Mouse (Mus musculus) neural tube, embryonic 15.5 days (tissue): ENCODE data around the gene Ces1c. TPM values are rescaled to one million over a fixed set of nuclear protein-coding genes. Genes with fewer than 3 reads are reported as not detected.

Experiments used
- ATAC-seq: fragments of 200-750 bp; cut with Nextera tagmentation; 2 replicates; pipeline ENCODE4 v1.8.0; 2017; ENCODE audit warnings: mild to moderate bottlenecking, moderate TSS enrichment, moderate library complexity; ENCODE audit not compliant: low FRiP score
- H3K27ac ChIP-seq: fragments of 300-500 bp; sonication (generic); replicated peaks from 2 replicates; pipeline ENCODE4 v1.5.1; 2015; ENCODE audit warnings: mild to moderate bottlenecking, inconsistent platforms
- H3K27me3 ChIP-seq: fragments of 300-500 bp; sonication (generic); replicated peaks from 2 replicates; pipeline ENCODE4 v1.6.1; 2015; ENCODE audit warnings: inconsistent platforms
- H3K36me3 ChIP-seq: fragments of 300-500 bp; sonication (generic); 2 replicates; pipeline ENCODE4 v1.6.1; 2015; ENCODE audit warnings: inconsistent platforms
- H3K4me1 ChIP-seq: fragments of 300-500 bp; sonication (generic); 2 replicates; pipeline ENCODE4 v1.6.1; 2015; ENCODE audit warnings: inconsistent platforms
- H3K4me2 ChIP-seq: fragments of 300-500 bp; sonication (generic); 2 replicates; pipeline ENCODE4 v1.6.1; 2015; ENCODE audit warnings: inconsistent platforms, mild to moderate bottlenecking, moderate library complexity
- H3K4me3 ChIP-seq: fragments of 300-500 bp; sonication (generic); replicated peaks from 2 replicates; pipeline ENCODE4 v1.5.1; 2015; ENCODE audit warnings: mild to moderate bottlenecking, inconsistent platforms
- H3K9ac ChIP-seq: fragments of 300-500 bp; sonication (generic); replicated peaks from 2 replicates; pipeline ENCODE4 v1.6.1; 2015; ENCODE audit warnings: mild to moderate bottlenecking, inconsistent platforms
- H3K9me3 ChIP-seq: fragments of 300-500 bp; sonication (generic); replicated peaks from 2 replicates; pipeline ENCODE4 v1.6.1; 2016; ENCODE audit warnings: inconsistent platforms
- WGBS: fragments of 180-500 bp; shearing (Covaris S2); methylation state at CpG from one replicate; pipeline ENCODE4 v1.1.7; 2015; ENCODE audit warnings: mixed read lengths; 5-methylcytosine and 5-hydroxymethylcytosine counted together
- polyA plus RNA-seq: library from polyadenylated mRNA; unstranded; fragments of >200 nt; fragmentation: Nextera tagmentation; extraction: Ambion mirVana; gene quantifications from 2 replicates; pipeline ENCODE4 v1.2.1, GENCODE M21; 2015

The Ces1c gene
- polyA plus RNA-seq, 1 experiment from 2014 or later = not detected

DNA sequence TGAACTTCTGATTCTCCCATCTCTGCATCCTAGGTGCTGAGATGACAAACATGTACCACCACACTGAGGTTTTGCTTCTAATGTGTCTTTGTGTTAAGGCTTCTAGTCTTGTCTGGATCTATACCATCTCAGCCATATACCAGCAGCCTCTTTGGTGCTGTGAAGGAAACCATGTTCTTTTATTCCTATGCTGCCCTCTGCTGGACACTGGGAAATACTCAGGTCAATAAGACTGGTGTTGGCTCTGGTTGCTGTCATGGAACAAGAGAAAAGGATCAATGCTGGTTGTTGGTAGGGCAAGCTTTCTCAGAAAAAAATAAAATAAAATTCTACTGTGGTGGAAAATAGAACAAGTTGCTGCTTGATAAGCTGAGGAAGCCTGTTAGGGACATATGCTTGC is 35.7 kb downstream of the Ces1c start:
- Histone ChIP-seq H3K9ac (no peak overlapping the region), H3K27ac (no peak overlapping the region), H3K27me3 (no peaks in the 10 kb centered on the region), H3K4me2 (no peak overlapping the region), H3K36me3 (no peaks in the 10 kb centered on the region), H3K9me3 (no peaks in the 10 kb centered on the region), H3K4me1 (no peaks in the 10 kb centered on the region), H3K4me3 (no peak overlapping the region)
- no peak for ATAC-seq

DNA sequence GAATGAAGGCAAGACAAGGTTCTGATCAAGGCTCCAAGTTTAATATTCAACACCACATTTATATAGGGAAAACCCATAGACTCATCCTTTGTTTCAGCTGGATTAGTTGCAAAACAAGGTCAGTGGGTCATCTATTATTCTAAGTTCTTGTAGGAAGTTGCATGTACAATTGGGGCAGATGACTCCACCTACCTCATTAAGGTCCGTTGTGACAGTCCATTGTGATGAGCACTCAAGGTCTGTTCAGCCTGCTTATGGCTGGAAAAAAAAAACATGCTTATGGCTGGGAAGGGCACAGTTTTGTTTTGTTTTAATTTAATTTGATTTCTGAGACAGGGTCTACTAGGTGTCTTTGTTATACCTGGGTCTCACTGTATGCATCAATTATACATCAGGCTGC is 39.8 kb downstream of the Ces1c start:
- Histone ChIP-seq H3K4me1 (peaks cover 4% of the 10 kb centered on the region; the same call in 1 of the 2 replicates), H3K4me2 (no peak overlapping the region), H3K27ac (no peak overlapping the region), H3K4me3 (no peak overlapping the region), H3K9me3 (no peaks in the 10 kb centered on the region), H3K27me3 (no peaks in the 10 kb centered on the region), H3K36me3 (no peaks in the 10 kb centered on the region), H3K9ac (no peak overlapping the region)
- no peak for ATAC-seq
- 45% methylated on average over 1 of the region's 1 CpGs for WGBS

DNA sequence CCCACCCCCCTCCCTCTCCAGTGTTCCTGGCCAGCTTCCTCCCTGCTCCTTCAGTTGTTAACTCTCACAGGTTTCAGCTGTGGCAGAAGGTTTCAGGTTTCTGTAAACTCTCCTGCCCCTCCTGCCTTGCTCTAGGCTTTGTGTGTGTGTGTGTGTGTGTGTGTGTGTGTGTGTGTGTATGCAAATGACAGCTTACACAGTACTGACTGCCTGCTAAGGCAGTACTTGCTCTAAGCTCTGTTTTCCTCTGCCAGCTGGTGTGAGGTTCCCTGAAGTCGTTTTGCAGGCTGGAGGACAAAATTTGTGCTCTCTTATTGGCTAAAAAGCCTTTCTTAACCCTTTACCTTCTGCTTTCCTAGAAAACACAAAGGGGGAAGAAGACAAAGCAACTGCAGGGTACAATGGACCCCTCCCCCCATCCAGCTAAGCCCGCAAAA is 42.4 kb downstream of the Ces1c start:
- 8% methylated on average over 2 of the region's 2 CpGs for WGBS
- no peak for ATAC-seq
- Histone ChIP-seq H3K27ac (no peak overlapping the region), H3K27me3 (no peaks in the 10 kb centered on the region), H3K9ac (no peak overlapping the region), H3K9me3 (no peaks in the 10 kb centered on the region), H3K4me3 (no peak overlapping the region), H3K4me1 (peaks cover 4% of the 10 kb centered on the region; the same call in 1 of the 2 replicates), H3K36me3 (no peaks in the 10 kb centered on the region), H3K4me2 (no peak overlapping the region)

DNA sequence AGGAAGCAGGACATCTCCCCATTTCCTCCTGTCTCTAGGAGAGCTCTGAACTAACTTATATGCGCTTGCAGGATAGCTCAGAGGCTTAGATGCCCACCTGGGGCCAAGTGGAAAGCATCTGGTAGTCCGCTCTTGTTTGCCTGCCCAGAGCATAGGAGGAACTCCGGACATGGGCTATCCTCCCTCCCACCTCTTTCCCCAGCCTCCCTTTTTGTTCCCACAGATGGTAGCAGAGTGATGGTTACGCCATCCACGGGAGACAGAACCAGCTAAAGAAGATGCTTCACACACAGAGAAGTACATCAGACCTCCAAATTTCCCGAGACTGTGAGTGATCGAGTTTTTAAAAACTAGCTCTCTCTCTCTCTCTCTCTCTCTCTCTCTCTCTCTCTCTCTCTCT is 42.9 kb downstream of the Ces1c start:
- H3K27ac ChIP-seq = no peak overlapping the region
- no peak overlapping the region for H3K9ac ChIP-seq
- no peaks in the 10 kb centered on the region for H3K9me3 ChIP-seq
- ATAC-seq = no peak
- no peaks in the 10 kb centered on the region for H3K27me3 ChIP-seq
- H3K4me3 ChIP-seq = no peak overlapping the region
- 46% methylated on average over 7 of the region's 7 CpGs for WGBS
- H3K4me2 ChIP-seq = peak overlapping the region; percentile 26; the same call in 1 of the 2 replicates
- H3K36me3 ChIP-seq = no peaks in the 10 kb centered on the region
- peaks cover 4% of the 10 kb centered on the region; the same call in 1 of the 2 replicates for H3K4me1 ChIP-seq

DNA sequence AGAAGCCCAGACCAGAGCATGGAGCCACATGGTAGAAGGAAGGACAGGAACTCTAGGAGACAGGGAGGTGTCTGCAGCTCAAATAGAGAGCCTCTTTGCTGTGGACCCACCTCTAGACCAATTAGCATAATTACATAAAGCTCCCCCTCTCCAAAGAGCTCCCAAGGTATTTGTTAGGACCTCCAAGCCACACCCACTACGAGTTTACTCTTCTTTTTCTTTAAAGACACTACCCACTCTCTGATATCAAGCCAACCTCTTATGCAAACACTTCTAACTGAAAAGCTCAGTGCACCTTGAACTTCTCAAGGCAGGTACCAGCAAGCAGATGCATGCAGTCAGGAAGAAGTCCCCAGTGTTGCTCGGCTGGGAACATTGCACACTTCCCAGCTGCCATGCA is 51.2 kb downstream of the Ces1c start, which contains the start of gene Ces1b:
Gene Ces1b, minus strand, starts transcription at position 131 of the 400 bp plus-strand sequence.
- H3K9ac ChIP-seq = no peak within 1 kb of the TSS
- no peak within 1 kb of the TSS for H3K27ac ChIP-seq
- H3K4me1 ChIP-seq = no peaks in the 10 kb centered on the region
- 86% methylated on average over 2 of the region's 2 CpGs for WGBS
- no peaks in the 10 kb centered on the region for H3K27me3 ChIP-seq
- no peaks in the 10 kb centered on the region for H3K9me3 ChIP-seq
- H3K36me3 ChIP-seq = no peaks in the 10 kb centered on the region
- no peak for ATAC-seq
- no peak within 1 kb of the TSS for H3K4me3 ChIP-seq
- no peak within 1 kb of the TSS for H3K4me2 ChIP-seq

DNA sequence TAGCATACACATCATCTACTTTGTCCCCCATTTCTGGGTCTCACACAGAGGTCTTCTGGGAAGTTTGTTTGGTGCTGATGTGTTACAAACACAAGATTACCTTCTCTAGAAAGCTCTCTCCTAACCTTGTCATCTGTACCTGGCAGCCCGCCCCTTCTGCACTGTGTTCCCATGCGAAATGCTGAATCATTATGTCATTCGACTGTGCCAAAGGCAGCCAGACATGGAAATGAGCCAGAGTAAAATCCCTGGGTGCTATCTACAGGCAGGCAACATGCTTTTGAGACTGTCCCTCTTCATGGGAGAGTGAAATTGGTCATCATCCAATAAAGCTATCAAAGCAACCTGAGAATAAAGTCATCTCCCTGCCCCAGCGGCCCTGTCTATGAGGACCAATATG is 55.8 kb downstream of the Ces1c start:
- Histone ChIP-seq H3K9ac (no peak overlapping the region), H3K9me3 (no peaks in the 10 kb centered on the region), H3K36me3 (no peaks in the 10 kb centered on the region), H3K27me3 (no peaks in the 10 kb centered on the region), H3K4me3 (no peak overlapping the region), H3K4me2 (no peak overlapping the region), H3K27ac (no peak overlapping the region), H3K4me1 (no peaks in the 10 kb centered on the region)
- no peak for ATAC-seq
- 92% methylated on average over 4 of the region's 4 CpGs for WGBS

DNA sequence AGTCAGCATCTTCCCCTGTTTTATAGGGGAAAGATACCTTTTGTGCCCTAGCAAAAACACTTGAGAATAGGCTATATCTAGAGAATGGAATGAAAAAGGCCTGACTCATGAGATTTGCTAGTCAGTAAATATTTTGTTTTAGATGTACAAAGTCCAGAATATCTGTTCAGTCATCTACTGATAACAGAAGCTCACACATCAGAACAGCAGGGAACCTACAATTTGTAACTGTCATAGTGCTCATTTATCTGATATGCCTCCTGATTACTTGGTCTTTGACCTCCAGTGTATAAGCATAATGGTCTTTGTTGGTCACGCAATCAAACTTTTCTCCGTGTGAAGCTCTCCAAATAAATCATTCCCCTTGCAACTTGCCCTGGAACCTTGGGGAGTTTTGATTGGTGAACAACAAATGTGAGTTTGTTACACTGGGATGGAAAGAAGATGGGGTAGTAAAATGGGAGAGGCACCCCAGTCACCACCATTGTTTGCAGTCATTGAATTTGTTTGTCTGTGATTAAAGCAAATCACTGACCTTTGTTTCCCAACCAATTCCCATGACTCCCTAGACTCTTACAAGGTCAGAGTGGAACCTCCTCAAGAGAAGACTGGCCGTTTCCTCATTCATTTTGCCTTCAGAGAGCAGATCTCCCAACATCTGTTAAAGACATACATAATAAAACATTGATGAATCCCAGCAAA is 67.5 kb downstream of the Ces1c start:
- Histone ChIP-seq H3K9me3 (no peaks in the 10 kb centered on the region), H3K27ac (no peak overlapping the region), H3K9ac (no peak overlapping the region), H3K4me2 (no peak overlapping the region), H3K4me1 (no peaks in the 10 kb centered on the region), H3K36me3 (no peaks in the 10 kb centered on the region), H3K4me3 (no peak overlapping the region), H3K27me3 (no peaks in the 10 kb centered on the region)
- 12% methylated on average over 3 of the region's 3 CpGs for WGBS
- ATAC-seq = no peak

DNA sequence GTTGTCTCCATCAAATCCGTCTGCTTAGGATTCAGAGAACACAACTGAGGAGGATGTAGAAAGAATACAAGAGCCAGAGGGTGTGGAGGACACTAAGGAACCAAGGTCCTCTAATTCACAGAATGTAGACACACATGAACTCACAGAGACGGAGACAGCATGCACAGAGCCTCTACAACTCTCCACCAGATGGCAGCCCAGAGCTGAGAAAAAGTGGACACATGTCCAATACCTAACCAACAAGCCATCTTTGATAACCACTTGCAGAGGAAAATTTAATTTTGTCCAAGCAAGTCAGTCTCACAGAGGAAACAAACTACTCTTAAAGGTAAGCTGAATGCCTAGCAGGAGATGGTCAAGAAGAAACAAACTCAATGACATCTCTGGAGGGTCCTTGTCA is 71.9 kb downstream of the Ces1c start:
- Histone ChIP-seq H3K4me1 (no peaks in the 10 kb centered on the region), H3K4me2 (no peak overlapping the region), H3K27ac (no peak overlapping the region), H3K9ac (no peak overlapping the region), H3K4me3 (no peak overlapping the region), H3K27me3 (no peaks in the 10 kb centered on the region), H3K36me3 (no peaks in the 10 kb centered on the region), H3K9me3 (no peaks in the 10 kb centered on the region)
- ATAC-seq = no peak
- 17% methylated on average over 2 of the region's 2 CpGs for WGBS

DNA sequence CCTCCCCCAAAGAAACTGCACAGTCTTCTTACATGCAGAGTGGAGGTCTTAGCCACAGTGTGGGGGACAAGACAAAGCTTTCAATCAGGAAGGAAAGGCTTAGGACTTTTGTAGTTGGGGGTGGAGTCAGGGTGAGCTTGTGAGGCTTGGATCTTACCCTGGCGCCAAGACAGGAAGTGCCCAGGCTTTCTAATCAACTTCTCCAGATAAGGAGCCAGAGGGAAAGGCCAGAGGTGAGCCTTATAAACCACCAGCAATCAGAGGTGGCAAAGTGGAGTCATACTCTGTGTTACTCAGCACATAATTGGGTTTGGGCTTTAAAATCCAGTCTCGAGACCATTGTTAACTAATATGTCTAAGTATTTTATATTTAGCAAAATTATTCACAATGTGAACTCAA is 75.8 kb downstream of the Ces1c start:
- Histone ChIP-seq H3K9ac (no peak overlapping the region), H3K4me2 (no peak overlapping the region), H3K4me3 (no peak overlapping the region), H3K27ac (no peak overlapping the region), H3K36me3 (no peaks in the 10 kb centered on the region), H3K4me1 (no peaks in the 10 kb centered on the region), H3K27me3 (no peaks in the 10 kb centered on the region), H3K9me3 (no peaks in the 10 kb centered on the region)
- WGBS = 74% methylated on average over 2 of the region's 2 CpGs
- no peak for ATAC-seq

Other genes with a start within 250 kb of the Ces1c start
- 0.46 and 0.60 TPM in 2 replicates for gene Capns2, start 229.9 kb downstream of the Ces1c start, polyA plus RNA-seq
- gene Slc6a2, start 171.2 kb downstream of the Ces1c start, polyA plus RNA-seq = 0.09 TPM in 1 of 2 replicates, not detected in the other
- 0.09 and 0.14 TPM in 2 replicates for gene Ces1a, start 83.1 kb downstream of the Ces1c start, polyA plus RNA-seq
- 0.18 TPM in 1 of 2 replicates, not detected in the other for gene Ces1b, start 51.3 kb downstream of the Ces1c start, polyA plus RNA-seq
- gene Ces1d, start 66.6 kb upstream of the Ces1c start, polyA plus RNA-seq = 0.22 and 0.92 TPM in 2 replicates
- not detected in 2 replicates for gene Ces1e, start 98.3 kb upstream of the Ces1c start, polyA plus RNA-seq
- gene Ces1f, start 148.5 kb upstream of the Ces1c start, polyA plus RNA-seq = 0.28 TPM in 1 of 2 replicates, not detected in the other
- not detected in 2 replicates for gene Ces1g, start 206.0 kb upstream of the Ces1c start, polyA plus RNA-seq
- not detected in 2 replicates for gene Ces1h, start 248.4 kb upstream of the Ces1c start, polyA plus RNA-seq